Mouse (Mus musculus): ENCODE results near the gene Sept9. TPM values are rescaled to one million over a fixed set of nuclear protein-coding genes. Genes with fewer than 3 reads are reported as not detected.
A peak's percentile ranks its signal among the peaks of the same experiment; 100 is the strongest.

The Sept9 gene
- polyA plus RNA-seq, 1 experiment, result 45.3 TPM

DNA sequence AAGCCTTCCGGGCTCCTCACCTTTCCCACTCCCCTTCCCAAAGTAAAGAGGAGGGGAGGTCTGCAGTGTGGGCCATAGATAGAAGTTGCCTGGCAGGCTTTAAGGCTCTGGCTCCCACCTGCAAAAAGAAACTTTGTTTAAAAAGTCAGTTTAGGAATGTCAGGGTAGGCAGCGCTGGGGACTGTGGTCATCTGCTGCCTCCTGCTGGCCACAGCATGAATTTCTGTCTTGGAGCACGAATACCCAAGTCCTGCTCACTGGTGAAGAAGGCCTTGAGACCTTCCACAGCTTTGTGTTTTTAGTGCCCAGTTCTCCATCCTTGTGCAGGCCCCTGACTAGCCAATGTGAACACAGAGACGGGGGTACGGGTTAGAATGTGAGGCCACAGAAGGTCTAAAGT, 160.4 kb downstream of the Sept9 start:
- WGBS, result 69% methylated on average over 5 of the region's 5 CpGs
- H3K27me3 ChIP-seq (ENCODE audit: control insufficient read depth, insufficient read depth, low read length), result no peaks in the 10 kb centered on the region
- no peak overlapping the region for H3K4me3 ChIP-seq (ENCODE audit: extremely low read depth, insufficient read depth, insufficient read length)
- DNase-seq (ENCODE audit: low read depth in 1 of 2, low spot score in 2 of 2), result peak; percentile 47 to 65
- no peaks in the 10 kb centered on the region for H3K4me1 ChIP-seq (ENCODE audit: control insufficient read depth, insufficient read depth, insufficient read length)
- TF ChIP-seq POLR2A (IDR thresholded peaks at IDR 0.05; ENCODE audit: low read depth, low read length) (no peak), CTCF (IDR thresholded peaks at IDR 0.05; ENCODE audit: extremely low read depth, insufficient read depth, insufficient read length, insufficient replicate concordance) (peak; percentile 95; the same call in 1 of the 2 replicates)
- H3K36me3 ChIP-seq (ENCODE audit: control insufficient read depth, insufficient read depth, low read length), result peaks cover 39% of the 10 kb centered on the region
- H3K27ac ChIP-seq (ENCODE audit: insufficient read depth, low read length), result no peak overlapping the region

DNA sequence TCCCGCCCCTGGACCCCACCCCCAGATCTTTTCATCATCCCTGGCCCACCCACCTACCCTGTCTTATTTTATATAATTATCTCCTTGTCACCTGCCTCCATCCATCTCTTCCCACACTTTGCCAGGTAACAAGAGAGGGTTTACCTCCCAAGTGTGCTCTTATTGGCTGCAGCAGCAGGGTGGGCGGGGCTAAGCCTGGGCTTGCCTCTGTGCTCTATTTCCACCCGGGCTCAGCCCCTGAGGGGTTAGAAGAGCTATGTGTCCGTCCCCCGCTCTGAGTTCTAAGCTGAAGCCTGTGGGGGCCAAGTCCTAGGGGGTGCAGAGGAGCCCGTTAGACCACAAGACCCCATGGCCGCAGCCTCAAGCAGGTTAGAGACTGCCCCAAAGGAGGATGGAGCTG, 161.1 kb downstream of the Sept9 start:
- Histone ChIP-seq H3K27ac (ENCODE audit: insufficient read depth, low read length) (no peak overlapping the region), H3K36me3 (ENCODE audit: control insufficient read depth, insufficient read depth, low read length) (peaks cover 35% of the 10 kb centered on the region), H3K27me3 (ENCODE audit: control insufficient read depth, insufficient read depth, low read length) (no peaks in the 10 kb centered on the region), H3K4me1 (ENCODE audit: control insufficient read depth, insufficient read depth, insufficient read length) (no peaks in the 10 kb centered on the region), H3K4me3 (ENCODE audit: extremely low read depth, insufficient read depth, insufficient read length) (no peak overlapping the region)
- no peak for DNase-seq (ENCODE audit: low read depth in 1 of 2, low spot score in 2 of 2)
- 86% methylated on average over 7 of the region's 7 CpGs for WGBS
- no peak for TF ChIP-seq CTCF (IDR thresholded peaks at IDR 0.05; ENCODE audit: extremely low read depth, insufficient read depth, insufficient read length, insufficient replicate concordance)
- TF ChIP-seq POLR2A (IDR thresholded peaks at IDR 0.05; ENCODE audit: low read depth, low read length), result no peak

DNA sequence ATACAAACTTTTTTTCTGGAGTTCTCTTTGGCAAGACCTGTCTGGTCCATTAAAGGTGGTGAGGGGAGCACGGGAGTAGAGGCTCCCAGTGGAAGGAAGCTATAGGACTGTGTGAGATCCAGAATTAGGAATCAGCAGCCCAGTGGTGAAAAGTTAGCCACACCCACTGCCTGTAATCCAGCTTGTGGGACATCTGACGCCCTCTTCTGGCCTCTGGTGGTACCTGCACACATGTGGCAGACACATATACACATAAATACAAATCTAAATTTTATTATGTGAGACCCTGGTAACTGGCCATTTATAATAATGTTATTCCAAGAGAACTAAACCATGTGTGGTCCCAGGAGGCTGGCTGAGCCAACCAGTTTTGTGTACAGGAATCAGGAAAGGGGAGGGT, 162.8 kb downstream of the Sept9 start:
- H3K36me3 ChIP-seq (ENCODE audit: control insufficient read depth, insufficient read depth, low read length), result peaks cover 20% of the 10 kb centered on the region
- H3K4me3 ChIP-seq (ENCODE audit: extremely low read depth, insufficient read depth, insufficient read length), result no peak overlapping the region
- H3K4me1 ChIP-seq (ENCODE audit: control insufficient read depth, insufficient read depth, insufficient read length), result no peaks in the 10 kb centered on the region
- TF ChIP-seq POLR2A (IDR thresholded peaks at IDR 0.05; ENCODE audit: low read depth, low read length) (no peak), CTCF (IDR thresholded peaks at IDR 0.05; ENCODE audit: extremely low read depth, insufficient read depth, insufficient read length, insufficient replicate concordance) (no peak)
- H3K27me3 ChIP-seq (ENCODE audit: control insufficient read depth, insufficient read depth, low read length), result no peaks in the 10 kb centered on the region
- no peak for DNase-seq (ENCODE audit: low read depth in 1 of 2, low spot score in 2 of 2)
- no peak overlapping the region for H3K27ac ChIP-seq (ENCODE audit: insufficient read depth, low read length)
- WGBS, result 88% methylated on average over 2 of the region's 2 CpGs

DNA sequence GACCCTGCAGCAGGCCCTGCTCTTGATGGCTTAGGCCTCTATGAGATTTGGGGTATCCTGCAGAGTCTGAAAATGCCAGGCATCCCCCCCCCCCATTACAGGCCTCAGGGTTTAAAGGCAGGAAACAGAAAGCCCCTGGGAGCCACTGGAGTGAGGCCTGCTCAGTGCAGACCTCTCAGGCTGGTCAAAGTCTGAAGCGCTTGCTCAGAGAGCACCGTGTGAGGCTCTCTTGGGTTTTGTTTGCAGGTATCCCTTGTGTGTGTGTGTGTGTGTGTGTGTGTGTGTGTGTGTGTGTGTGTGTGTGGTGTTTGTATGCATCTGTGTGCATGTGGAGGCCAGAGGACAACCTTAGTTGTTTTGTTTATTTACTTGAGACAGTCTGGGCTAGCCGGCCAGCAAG, 164.5 kb downstream of the Sept9 start:
- H3K27ac ChIP-seq (ENCODE audit: insufficient read depth, low read length), result no peak overlapping the region
- H3K4me3 ChIP-seq (ENCODE audit: extremely low read depth, insufficient read depth, insufficient read length), result no peak overlapping the region
- DNase-seq (ENCODE audit: low read depth in 1 of 2, low spot score in 2 of 2), result no peak
- no peak for TF ChIP-seq POLR2A (IDR thresholded peaks at IDR 0.05; ENCODE audit: low read depth, low read length)
- TF ChIP-seq CTCF (IDR thresholded peaks at IDR 0.05; ENCODE audit: extremely low read depth, insufficient read depth, insufficient read length, insufficient replicate concordance), result no peak
- 83% methylated on average over 3 of the region's 3 CpGs for WGBS
- H3K27me3 ChIP-seq (ENCODE audit: control insufficient read depth, insufficient read depth, low read length), result no peaks in the 10 kb centered on the region
- no peaks in the 10 kb centered on the region for H3K4me1 ChIP-seq (ENCODE audit: control insufficient read depth, insufficient read depth, insufficient read length)
- H3K36me3 ChIP-seq (ENCODE audit: control insufficient read depth, insufficient read depth, low read length), result peaks cover 16% of the 10 kb centered on the region

DNA sequence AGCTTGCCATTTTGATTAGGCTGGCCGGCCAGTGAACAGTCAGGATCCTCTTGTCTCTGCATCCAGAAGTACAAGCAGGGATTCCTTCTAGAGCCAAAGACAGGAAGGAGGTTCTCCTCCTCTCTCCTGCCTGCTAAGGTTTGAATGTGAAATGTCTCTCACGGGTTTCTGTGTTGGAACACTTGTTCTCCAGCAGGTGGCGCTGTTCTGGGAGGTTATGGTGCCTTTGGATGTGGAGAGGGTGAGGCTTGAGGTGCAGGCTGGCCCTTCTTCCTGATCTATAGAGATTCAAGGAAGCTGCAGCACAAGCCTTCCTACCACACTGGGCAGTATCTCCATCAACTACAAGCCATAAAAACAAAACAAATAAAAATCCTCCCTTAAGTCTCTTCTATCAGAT, 167.0 kb downstream of the Sept9 start:
- H3K27me3 ChIP-seq (ENCODE audit: control insufficient read depth, insufficient read depth, low read length), result no peaks in the 10 kb centered on the region
- H3K4me3 ChIP-seq (ENCODE audit: extremely low read depth, insufficient read depth, insufficient read length), result no peak overlapping the region
- no peaks in the 10 kb centered on the region for H3K4me1 ChIP-seq (ENCODE audit: control insufficient read depth, insufficient read depth, insufficient read length)
- DNase-seq (ENCODE audit: low read depth in 1 of 2, low spot score in 2 of 2), result no peak
- H3K27ac ChIP-seq (ENCODE audit: insufficient read depth, low read length), result no peak overlapping the region
- 29% methylated on average over 3 of the region's 3 CpGs for whole genome bisulfite sequencing
- H3K36me3 ChIP-seq (ENCODE audit: control insufficient read depth, insufficient read depth, low read length), result peaks cover 1% of the 10 kb centered on the region; the same call in 1 of the 2 replicates
- TF ChIP-seq CTCF (IDR thresholded peaks at IDR 0.05; ENCODE audit: extremely low read depth, insufficient read depth, insufficient read length, insufficient replicate concordance) (peak; percentile 50; the same call in 1 of the 2 replicates), POLR2A (IDR thresholded peaks at IDR 0.05; ENCODE audit: low read depth, low read length) (no peak)

DNA sequence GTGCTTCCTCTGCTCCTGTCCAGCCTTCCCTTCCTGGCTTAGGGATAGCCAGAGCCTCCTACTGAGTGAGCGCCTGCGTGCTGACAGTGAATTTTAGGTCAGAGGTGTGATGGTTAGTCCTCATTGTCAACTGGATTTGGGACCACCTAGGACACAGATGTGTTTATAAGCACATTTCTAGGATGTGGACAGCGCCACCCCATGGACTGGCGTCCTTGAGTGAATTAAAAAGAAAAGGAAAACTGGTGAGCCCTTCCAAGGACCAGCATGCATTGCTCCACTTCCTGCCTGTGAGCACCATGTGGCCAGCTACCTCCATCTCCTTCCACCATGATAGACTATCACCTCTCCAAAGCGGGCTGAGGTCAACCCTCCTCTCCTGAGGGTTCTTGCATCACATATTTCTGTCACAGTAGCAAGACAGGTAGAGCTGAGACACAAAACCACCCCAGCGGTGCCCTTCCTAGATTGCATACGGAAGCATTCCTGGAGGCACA, 167.4 kb downstream of the Sept9 start:
- no peak overlapping the region for H3K4me3 ChIP-seq (ENCODE audit: extremely low read depth, insufficient read depth, insufficient read length)
- DNase-seq (ENCODE audit: low read depth in 1 of 2, low spot score in 2 of 2), result no peak
- WGBS, result 89% methylated on average over 7 of the region's 7 CpGs

DNA sequence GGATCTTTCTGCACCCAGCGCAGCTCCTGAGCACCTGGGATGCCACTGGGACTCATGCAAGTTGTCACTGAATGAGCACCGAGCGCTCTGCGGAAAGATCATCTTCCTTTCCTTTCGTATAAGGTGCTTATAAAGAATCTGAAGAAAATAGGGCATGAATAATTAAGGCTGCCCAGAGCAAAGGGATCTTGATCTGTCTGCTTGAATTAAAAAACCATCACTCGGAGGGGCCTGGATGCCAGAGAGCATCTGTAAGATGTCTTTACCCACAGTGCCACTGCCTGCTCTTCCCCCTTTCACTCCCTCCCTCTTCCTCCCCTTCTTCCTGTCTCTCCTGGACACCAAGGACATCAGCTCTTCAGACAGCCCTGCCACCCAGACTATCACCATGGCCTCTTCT, 168.5 kb downstream of the Sept9 start:
- no peak overlapping the region for H3K4me3 ChIP-seq (ENCODE audit: extremely low read depth, insufficient read depth, insufficient read length)
- H3K4me1 ChIP-seq (ENCODE audit: control insufficient read depth, insufficient read depth, insufficient read length), result no peaks in the 10 kb centered on the region
- 92% methylated on average over 6 of the region's 6 CpGs for WGBS
- no peak overlapping the region for H3K27ac ChIP-seq (ENCODE audit: insufficient read depth, low read length)
- no peaks in the 10 kb centered on the region for H3K27me3 ChIP-seq (ENCODE audit: control insufficient read depth, insufficient read depth, low read length)
- H3K36me3 ChIP-seq (ENCODE audit: control insufficient read depth, insufficient read depth, low read length), result no peaks in the 10 kb centered on the region
- no peak for TF ChIP-seq CTCF (IDR thresholded peaks at IDR 0.05; ENCODE audit: extremely low read depth, insufficient read depth, insufficient read length, insufficient replicate concordance)
- TF ChIP-seq POLR2A (IDR thresholded peaks at IDR 0.05; ENCODE audit: low read depth, low read length), result no peak
- no peak for DNase-seq (ENCODE audit: low read depth in 1 of 2, low spot score in 2 of 2)

More for the DNA sequence above, 167.4 kb downstream of the Sept9 start:
- Histone ChIP-seq H3K4me1 (ENCODE audit: control insufficient read depth, insufficient read depth, insufficient read length) (no peaks in the 10 kb centered on the region), H3K36me3 (ENCODE audit: control insufficient read depth, insufficient read depth, low read length) (peaks cover 1% of the 10 kb centered on the region; the same call in 1 of the 2 replicates), H3K27me3 (ENCODE audit: control insufficient read depth, insufficient read depth, low read length) (no peaks in the 10 kb centered on the region), H3K27ac (ENCODE audit: insufficient read depth, low read length) (no peak overlapping the region)
- no peak for TF ChIP-seq POLR2A (IDR thresholded peaks at IDR 0.05; ENCODE audit: low read depth, low read length)
